ENCODE assay signal across 11 mouse cellular contexts in genomic region chr4:109735754-109736153, GRCm38 (mm10). TPM values are rescaled to one million over a fixed set of nuclear protein-coding genes. Genes with fewer than 3 reads are reported as not detected.
A peak's percentile ranks its signal among the peaks of the same experiment; 100 is the strongest.
DNase-seq lines count a peak whose midpoint lies in the region; ATAC-seq and TF ChIP-seq lines count a peak whose summit lies in the region.
"Had no signal": no experiment of that assay in that cellular context is flagged by ENCODE, and none has a peak within 500 bp of the region (broad histone marks: within the 10 kb centered on the region; RNA-seq: fewer than 3 reads in every experiment).

No protein-coding gene starts in this region.

- H3K27ac ChIP-seq in heart, postnatal 0 days (ENCODE audit: low read depth): 0 out of 2 replicates have a peak overlapping the region, but pooled peaks have one; percentile 25
- H3K27ac ChIP-seq: embryonic facial prominence, embryonic 15.5 days; heart, embryonic 15.5 days had no signal

- TF ChIP-seq EP300 in heart, postnatal 0 days (IDR thresholded peaks at IDR 0.05; ENCODE audit: low read depth): no peak

- DNase-seq in adrenal gland, adult 8-10 months: peak; percentile 21
- DNase-seq in adrenal gland, adult 18-20 months (ENCODE audit: low spot score in 2 of 2): no peak
- DNase-seq in urinary bladder, postnatal 25 days (ENCODE audit: low spot score): peak; percentile 40
- no peak for DNase-seq in urinary bladder, adult 2 months (ENCODE audit: low spot score)
- DNase-seq in heart, postnatal 0 days (ENCODE audit: low spot score): peak; percentile 13
- DNase-seq in layer of hippocampus, postnatal 25 days (ENCODE audit: extremely low spot score in 1 of 2, low spot score in 1 of 2): no peak
- no peak for DNase-seq in kidney, postnatal 36 days
- DNase-seq in thymus, adult 18-20 months: no peak
- DNase-seq: thymus, postnatal 14 days had no signal

- H3K4me1 ChIP-seq in heart, postnatal 0 days (ENCODE audit: control insufficient read depth, insufficient read depth): peaks cover 6% of the 10 kb centered on the region

- no peak overlapping the region for H3K9ac ChIP-seq in heart, postnatal 0 days (replicated peaks; ENCODE audit: low read depth, low read length)
- H3K9ac ChIP-seq: embryonic facial prominence, embryonic 15.5 days; heart, embryonic 15.5 days had no signal

- H3K36me3 ChIP-seq in heart, postnatal 0 days (replicated peaks; ENCODE audit: control insufficient read depth, insufficient read depth, low read length): no peaks in the 10 kb centered on the region
- H3K36me3 ChIP-seq: embryonic facial prominence, embryonic 15.5 days; heart, embryonic 15.5 days had no signal

- no peak for TF ChIP-seq CTCF in heart, postnatal 0 days (IDR thresholded peaks at IDR 0.05; ENCODE audit: low read depth)

- no peak overlapping the region for H3K4me3 ChIP-seq in heart, postnatal 0 days (ENCODE audit: low read depth, low read length)
- H3K4me3 ChIP-seq: embryonic facial prominence, embryonic 15.5 days; heart, embryonic 15.5 days had no signal

- no peaks in the 10 kb centered on the region for H3K27me3 ChIP-seq in heart, postnatal 0 days (ENCODE audit: control insufficient read depth, insufficient read depth, low read length)
- H3K27me3 ChIP-seq: embryonic facial prominence, embryonic 15.5 days; heart, embryonic 15.5 days had no signal

- ATAC-seq in heart, postnatal 0 days (ENCODE audit: insufficient read depth, low read depth): no peak

- H3K9me3 ChIP-seq in heart, postnatal 0 days (replicated peaks; ENCODE audit: control insufficient read depth, low read length): no peaks in the 10 kb centered on the region
- H3K9me3 ChIP-seq: embryonic facial prominence, embryonic 15.5 days; heart, embryonic 15.5 days had no signal

- H3K4me2 ChIP-seq in heart, postnatal 0 days (ENCODE audit: low read depth, low read length): no peak overlapping the region
- H3K4me2 ChIP-seq: embryonic facial prominence, embryonic 15.5 days; heart, embryonic 15.5 days had no signal

- WGBS in heart, postnatal 0 days: 5% methylated on average over 1 of the region's 1 CpGs

RNA-seq across cellular contexts. Expression of gene Faf1, which starts 59.4 kb away (rescaled TPM):
- 10 to 100 TPM; 25.7 to 32.5 (median 31.0) TPM for total RNA-seq in adrenal gland, adult 8-10 months (2022)
- total RNA-seq in adrenal gland, adult 18-20 months (2021): 10 to 100 TPM; 27.1 to 27.4 TPM
- 16.9 and 17.7 TPM in 2 replicates for polyA plus RNA-seq in urinary bladder, adult 2 months (2012; rRNA removed)
- 26.7 and 27.4 TPM in 2 replicates for total RNA-seq in heart, postnatal 0 days (2014; rRNA removed; ENCODE audit: low replicate concordance)
- 19.4 and 20.3 TPM in 2 replicates for polyA plus RNA-seq in heart, postnatal 0 days (2015; fragmentation: Nextera tagmentation; extraction: Ambion mirVana)
- total RNA-seq in layer of hippocampus, postnatal 25 days (2021): 10 to 100 TPM; 24.0 to 26.8 TPM

Comparison
In these comparisons a context has a peak if more than half of its experiments do, and no peak if none do; other contexts are left out.
1. DNase-seq: peak in adrenal gland, adult 8-10 months (single experiment), urinary bladder, postnatal 25 days (single experiment) and heart, postnatal 0 days (single experiment); none in adrenal gland, adult 18-20 months (0 of 2), urinary bladder, adult 2 months (single experiment), layer of hippocampus, postnatal 25 days (0 of 2), kidney, postnatal 36 days (0 of 2) and thymus, adult 18-20 months (0 of 2).